Mouse (Mus musculus) heart, adult 18-20 months (tissue): ENCODE measurements around the gene Vmn1r221. TPM values are rescaled to one million over a fixed set of nuclear protein-coding genes. Genes with fewer than 3 reads are reported as not detected.
"Not testable (repeated sequence)": the region's sequence is repeated elsewhere in the genome, so short reads cannot be mapped to it uniquely, and the experiment has no call there.

Experiments used
- DNase-seq, 2 experiments: peaks; one replicate each; pipeline ENCODE4 v3.0.0; 2021 to 2022; ENCODE audit warnings: mixed read lengths in 1 of 2
- long read RNA-seq, 2 experiments: library from polyadenylated mRNA; stranded (forward); transcript quantifications; one replicate each; pipeline ENCODE4 v2.0.0; 2021
- total RNA-seq, 2 experiments: library from RNA; stranded (reverse); gene quantifications; 2 replicates each; pipeline ENCODE4 v1.2.3; 2021

The Vmn1r221 gene
- not detected for total RNA-seq
- long read RNA-seq, experiment 1 = 0 reads
- long read RNA-seq, experiment 2 = 0 reads

DNA sequence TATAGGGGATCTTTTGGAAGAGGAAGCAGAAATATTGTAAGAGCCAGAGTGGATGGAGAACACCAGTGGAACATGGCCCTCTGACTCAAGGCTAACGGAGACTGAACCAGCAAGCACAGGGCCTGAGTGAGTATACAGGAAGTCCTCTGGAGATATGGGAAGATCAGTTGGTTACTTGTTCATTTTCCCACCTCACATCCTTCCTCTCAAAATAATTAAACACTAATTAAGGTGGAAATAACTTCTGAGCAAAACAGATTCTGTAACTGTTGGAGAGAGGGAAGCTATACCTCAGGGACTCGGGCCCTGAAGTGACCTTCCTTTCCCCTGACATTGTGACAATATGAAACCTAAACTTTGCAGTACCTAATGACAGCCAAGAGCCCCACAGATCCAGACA is at the start of gene Vmn1r221:
Vmn1r221 (plus strand) TSS at position 301 of the 400 bp plus-strand sequence.
- DNase-seq = not testable (repeated sequence)

DNA sequence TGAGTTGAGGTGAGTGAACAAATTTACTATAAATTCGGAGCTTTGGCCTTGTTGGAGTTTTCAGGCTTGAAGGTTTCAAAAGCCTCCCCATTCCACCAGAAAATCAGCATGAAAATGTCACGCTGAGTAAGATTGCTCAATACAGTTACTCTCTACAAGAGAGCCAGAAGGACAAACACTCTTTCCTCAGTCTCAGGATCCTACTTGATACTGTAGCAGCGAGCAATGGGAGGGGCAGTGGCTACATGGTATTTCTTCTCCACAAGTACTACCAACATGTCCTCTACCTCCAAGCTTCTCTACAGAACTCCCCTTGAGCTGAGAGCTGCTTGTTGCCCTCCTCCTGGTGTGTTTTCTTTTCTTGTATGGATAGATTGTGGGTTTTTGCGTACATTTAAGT is 47.5 kb upstream of the Vmn1r221 start:
- not testable (repeated sequence) for DNase-seq

DNA sequence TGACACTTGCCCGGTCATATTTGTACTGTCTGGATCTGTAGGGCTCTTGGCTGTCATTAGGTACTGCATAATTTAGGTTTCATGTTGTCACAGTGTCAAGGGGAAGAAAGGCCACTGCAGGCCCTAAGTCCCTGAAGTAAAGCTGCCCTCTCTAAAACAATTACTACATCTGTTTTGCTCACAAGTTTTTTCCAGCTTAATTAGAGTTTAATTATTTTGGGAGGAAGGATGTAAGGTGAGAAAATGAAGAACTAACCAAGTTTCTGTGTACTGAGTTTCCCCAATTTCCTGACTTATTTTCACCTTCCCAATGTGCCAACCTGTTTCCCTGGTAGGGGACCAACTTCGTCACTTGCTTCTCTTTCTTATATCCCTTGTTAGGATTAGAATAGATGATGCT is 26.1 kb upstream of the Vmn1r221 start, which contains the start of gene Vmn1r220:
Vmn1r220 (minus strand) TSS at position 101 of the 400 bp plus-strand sequence.
- no peak for DNase-seq

DNA sequence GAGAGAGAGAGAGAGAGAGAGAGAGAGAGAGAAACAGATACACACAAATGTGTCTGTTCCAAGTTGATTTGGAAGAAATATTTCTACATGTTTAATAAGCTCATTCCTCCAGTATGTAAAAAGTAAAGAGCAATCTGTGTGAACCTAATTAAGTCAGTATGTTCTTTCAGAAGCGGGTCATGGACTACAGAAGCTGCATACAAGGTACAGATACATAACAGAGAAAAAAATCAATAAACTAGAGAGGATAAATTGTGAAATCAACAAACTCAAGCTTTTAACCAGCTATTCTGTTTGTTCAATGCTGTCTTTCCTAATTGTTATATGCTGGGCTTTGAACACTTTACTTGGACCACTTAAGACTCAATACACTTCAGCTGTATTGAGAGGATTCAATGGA is 10.0 kb upstream of the Vmn1r221 start:
- not testable (repeated sequence) for DNase-seq

DNA sequence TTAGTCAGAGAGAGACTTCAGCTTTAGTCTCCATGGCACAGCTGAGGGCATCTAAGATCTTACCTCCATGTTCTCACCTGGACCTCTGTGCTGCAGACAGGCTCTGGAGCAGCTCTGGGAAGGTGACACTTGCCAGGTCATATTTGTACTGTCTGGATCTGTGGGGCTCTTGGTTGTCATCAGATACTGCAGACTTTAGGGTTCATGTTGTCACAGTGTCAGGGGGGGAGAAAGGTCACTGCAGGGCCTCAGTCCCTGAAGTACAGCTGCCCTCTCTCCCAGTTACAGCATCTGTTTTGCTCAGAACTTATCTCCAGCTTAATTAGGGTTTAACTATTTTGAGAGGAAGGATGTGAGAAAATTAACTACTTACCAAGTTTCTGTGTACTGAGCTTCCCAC is 21.9 kb downstream of the Vmn1r221 start, which contains the start of gene Vmn1r222:
Vmn1r222 (minus strand) TSS at position 101 of the 400 bp plus-strand sequence.
- not testable (repeated sequence) for DNase-seq

DNA sequence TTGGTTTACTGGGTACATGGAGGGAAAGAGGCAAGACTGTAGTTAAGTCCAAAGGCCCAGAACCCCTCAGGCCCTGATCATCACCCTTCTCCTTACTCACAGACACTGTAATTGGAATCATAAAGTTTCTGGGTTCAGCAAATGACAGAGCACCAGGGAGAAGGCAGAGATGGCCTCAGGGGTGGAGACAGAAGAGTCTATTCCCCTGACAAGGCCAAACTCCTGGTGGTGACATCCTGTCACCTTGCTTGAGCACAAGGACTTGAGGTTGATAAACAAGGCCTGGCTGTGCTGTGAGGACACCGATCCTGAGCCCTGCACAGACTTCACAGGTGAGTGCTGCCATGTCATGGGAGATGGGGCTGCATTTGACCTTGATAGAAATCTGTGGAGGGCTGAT is 32.9 kb downstream of the Vmn1r221 start, which contains the start of gene Vmn1r223:
Vmn1r223 (plus strand) TSS at position 301 of the 400 bp plus-strand sequence.
- not testable (repeated sequence) for DNase-seq

DNA sequence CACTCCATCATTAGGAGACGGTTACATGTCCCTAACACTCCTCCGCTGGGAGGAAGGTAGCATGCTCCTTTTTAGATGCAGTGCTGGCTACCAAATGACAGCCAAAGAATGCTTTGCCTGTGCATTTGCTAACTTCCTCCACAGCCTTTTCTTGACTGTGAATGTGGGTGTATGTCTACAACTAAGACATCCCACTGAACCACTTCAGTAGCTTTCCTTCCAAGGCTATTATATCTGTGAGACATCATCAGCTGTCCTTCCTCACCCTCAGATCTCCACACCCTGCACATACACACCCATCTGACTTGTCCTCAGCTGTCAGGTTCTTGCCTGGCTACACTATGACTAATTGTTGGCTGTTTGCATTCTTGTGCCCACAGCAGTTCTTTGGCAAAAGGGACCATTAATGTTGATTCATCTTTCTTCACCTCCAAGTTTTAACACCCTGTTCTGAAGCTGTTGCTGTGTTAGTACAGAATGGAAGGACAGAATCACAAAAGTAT is 44.7 kb downstream of the Vmn1r221 start:
- DNase-seq = no peak

DNA sequence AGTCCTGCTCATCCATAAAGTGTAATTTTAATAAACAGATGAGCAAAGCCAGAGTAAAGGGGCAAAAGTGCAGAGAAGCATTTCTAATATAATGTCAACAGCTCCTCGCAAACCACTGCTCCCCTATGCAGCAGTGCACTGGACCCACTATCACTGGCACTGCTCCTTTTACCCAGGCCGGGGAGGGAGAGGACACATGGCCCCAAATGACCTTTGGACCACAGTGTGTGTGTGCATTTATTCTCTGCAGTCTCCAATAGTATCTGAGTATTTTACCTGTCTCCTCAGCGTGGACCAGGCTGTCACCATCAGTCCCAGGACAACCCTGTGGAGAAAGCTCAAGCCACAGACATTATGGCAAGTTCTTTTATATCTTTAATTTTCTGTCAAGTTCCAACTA is 54.7 kb downstream of the Vmn1r221 start:
- DNase-seq = not testable (repeated sequence)

DNA sequence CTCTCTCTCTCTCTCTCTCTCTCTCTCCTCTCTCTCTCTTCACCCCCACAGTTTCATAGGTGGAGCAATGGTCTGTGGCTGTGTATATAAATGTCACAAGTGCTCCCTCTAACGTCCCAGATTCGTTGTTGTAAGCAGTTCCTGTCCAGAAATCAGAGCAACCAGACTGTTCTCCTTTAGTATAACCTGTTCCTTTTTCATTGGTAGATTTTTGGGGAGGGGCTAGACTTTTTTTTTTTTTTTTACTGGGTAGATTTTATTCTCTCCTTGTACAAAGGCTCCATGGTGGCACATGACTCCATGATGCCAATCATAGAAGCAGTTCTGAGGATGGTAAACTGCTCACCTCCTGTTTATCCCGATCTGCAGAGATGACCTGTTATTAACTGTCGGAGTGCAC is 55.2 kb downstream of the Vmn1r221 start:
- DNase-seq = not testable (repeated sequence)

DNA sequence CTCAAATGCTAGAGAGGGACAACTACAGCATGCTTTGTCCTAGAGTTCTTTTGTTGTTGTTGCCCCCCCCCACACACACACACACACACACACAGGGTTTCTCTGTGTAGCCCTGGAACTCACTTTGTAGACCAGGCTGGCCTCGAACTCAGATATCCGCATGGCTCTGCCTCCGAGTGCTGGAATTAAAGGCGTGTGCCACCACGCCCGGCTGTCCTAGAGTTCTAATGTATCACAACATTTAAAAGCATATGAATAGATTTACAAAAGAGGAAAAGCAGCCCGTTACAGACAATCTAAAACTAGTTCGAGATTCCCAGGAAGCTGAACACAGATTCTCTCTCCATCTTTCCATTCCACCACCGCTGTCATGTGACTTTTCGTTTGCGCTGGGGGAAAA is 55.8 kb downstream of the Vmn1r221 start:
- DNase-seq = no peak

DNA sequence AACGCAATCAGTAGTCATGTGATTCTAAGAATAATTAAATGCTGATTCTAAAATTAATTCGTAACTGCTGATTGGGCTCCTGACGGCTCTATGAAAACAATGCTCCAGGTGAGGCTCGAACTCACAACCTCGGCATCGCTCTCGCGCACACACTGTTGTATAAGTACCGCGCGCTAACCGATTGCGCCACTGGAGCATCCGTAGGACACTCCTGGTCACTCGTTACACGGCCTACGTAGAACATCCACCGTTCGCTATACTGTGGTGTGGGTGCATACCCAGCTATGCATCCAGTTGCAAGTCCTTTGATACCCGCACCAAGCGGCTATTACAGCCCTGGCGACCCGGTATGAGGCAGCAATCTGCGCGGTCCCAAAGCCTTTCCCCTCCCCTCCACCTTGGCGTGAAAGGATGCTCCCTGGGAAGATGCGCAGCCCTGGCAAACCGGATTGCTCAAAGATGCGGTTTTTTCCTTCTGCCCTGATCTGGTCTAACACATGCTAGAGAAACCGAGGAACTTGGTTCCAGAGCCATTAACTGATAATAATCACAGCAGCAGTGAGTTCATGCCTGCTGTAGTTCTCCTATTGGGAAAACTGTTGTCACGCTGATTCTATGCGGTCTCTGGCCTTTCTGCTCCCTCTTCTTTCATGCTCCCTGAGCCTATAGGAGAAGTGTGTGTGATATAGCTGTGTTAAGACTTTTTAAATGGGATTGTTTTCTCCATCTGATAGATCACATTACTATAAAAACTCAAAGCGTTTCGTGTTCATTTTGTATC is 56.6 kb downstream of the Vmn1r221 start:
- no peak for DNase-seq

Other genes starting within 250 kb of the Vmn1r221 start
- gene Vmn1r213, start 206.5 kb upstream of the Vmn1r221 start, total RNA-seq = not detected
- not detected for gene Vmn1r214, start 183.7 kb upstream of the Vmn1r221 start, total RNA-seq
- gene Vmn1r215, start 146.1 kb upstream of the Vmn1r221 start, total RNA-seq = not detected
- gene Vmn1r217, start 95.9 kb upstream of the Vmn1r221 start, total RNA-seq = not detected
- not detected for gene Vmn1r218, start 81.0 kb upstream of the Vmn1r221 start, total RNA-seq
- not detected for gene Vmn1r219, start 54.8 kb upstream of the Vmn1r221 start, total RNA-seq
- not detected for gene Vmn1r220, start 26.2 kb upstream of the Vmn1r221 start, total RNA-seq
- not detected for gene Vmn1r222, start 21.8 kb downstream of the Vmn1r221 start, total RNA-seq
- gene Vmn1r223, start 33.0 kb downstream of the Vmn1r221 start, total RNA-seq = not detected
- 10 to 100 TPM; 16.7 to 17.3 TPM for gene Zfp322a, start 155.1 kb downstream of the Vmn1r221 start, total RNA-seq
- 1 to 10 TPM; 4.6 to 4.7 TPM for gene Abt1, start 209.7 kb downstream of the Vmn1r221 start, total RNA-seq